ENCODE assay signal across 16 mouse cellular contexts in the genomic region with DNA sequence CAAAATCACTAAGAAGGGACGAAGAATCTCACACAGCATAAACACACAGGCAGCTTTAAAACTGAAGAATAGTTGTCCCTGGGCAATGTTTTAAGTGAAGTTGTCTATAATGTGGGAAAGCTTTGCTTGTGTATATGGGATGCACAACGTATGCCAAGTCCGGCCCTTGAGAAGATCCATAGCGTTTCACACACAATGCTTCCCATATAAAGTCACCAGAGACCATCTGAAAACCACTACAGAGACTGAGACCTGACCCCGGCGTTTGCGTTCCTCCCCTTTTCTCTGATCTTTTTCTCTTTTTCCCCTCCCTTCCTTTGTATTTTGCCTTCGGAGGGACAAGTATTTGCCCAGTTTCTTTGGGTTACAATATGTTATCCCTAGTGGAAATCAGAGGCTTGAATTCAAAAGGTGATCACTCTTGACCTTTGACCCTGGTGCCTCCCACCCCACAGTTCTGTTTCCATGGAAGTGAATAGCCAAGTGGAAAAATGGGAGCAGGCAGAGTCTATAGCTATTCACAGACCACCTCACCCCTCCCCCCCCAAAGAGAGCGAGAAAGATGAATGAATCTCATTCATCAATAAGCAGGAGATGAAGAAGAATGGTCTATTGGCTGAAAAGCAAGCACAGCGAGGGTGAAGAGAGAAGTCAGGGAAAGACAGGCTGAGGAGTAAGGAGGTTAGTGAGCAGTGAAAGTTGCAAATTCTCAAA. TPM values are rescaled to one million over a fixed set of nuclear protein-coding genes. Genes with fewer than 3 reads are reported as not detected.
DNase-seq lines count a peak whose midpoint lies in the region; ATAC-seq lines count a peak whose summit lies in the region.
"Had no signal": no experiment of that assay in that cellular context is flagged by ENCODE, and none has a peak within 500 bp of the region (broad histone marks: within the 10 kb centered on the region; RNA-seq: fewer than 3 reads in every experiment).

No protein-coding gene starts in this region.

- no peak overlapping the region for H3K9ac ChIP-seq in forebrain, embryonic 16.5 days (replicated peaks; ENCODE audit: low read depth, low read length)
- H3K9ac ChIP-seq in midbrain, embryonic 12.5 days (replicated peaks) = no peak overlapping the region
- H3K9ac ChIP-seq: embryonic facial prominence, embryonic 15.5 days had no signal

- H3K9me3 ChIP-seq in forebrain, embryonic 16.5 days (ENCODE audit: control insufficient read depth, low read length) = no peaks in the 10 kb centered on the region
- no peaks in the 10 kb centered on the region for H3K9me3 ChIP-seq in midbrain, embryonic 12.5 days
- H3K9me3 ChIP-seq: embryonic facial prominence, embryonic 15.5 days had no signal

- H3K27me3 ChIP-seq in forebrain, embryonic 16.5 days (replicated peaks; ENCODE audit: control insufficient read depth, insufficient read depth, low read length) = no peaks in the 10 kb centered on the region
- peaks cover 66% of the 10 kb centered on the region for H3K27me3 ChIP-seq in midbrain, embryonic 12.5 days
- H3K27me3 ChIP-seq: embryonic facial prominence, embryonic 15.5 days had no signal

- 0 out of 2 replicates have a peak overlapping the region, but pooled peaks have one; percentile 2 for H3K4me2 ChIP-seq in forebrain, embryonic 16.5 days (ENCODE audit: low read length)
- peak overlapping the region; percentile 30 for H3K4me2 ChIP-seq in midbrain, embryonic 12.5 days (replicated peaks)
- H3K4me2 ChIP-seq: embryonic facial prominence, embryonic 15.5 days; heart, embryonic 11.5 days had no signal

- peaks cover 34% of the 10 kb centered on the region for H3K4me1 ChIP-seq in forebrain, embryonic 16.5 days (replicated peaks; ENCODE audit: control insufficient read depth, insufficient read depth, low read length)
- peaks cover 49% of the 10 kb centered on the region for H3K4me1 ChIP-seq in midbrain, embryonic 12.5 days

- ATAC-seq in forebrain, embryonic 16.5 days = no peak
- ATAC-seq in midbrain, embryonic 12.5 days (ENCODE audit: low FRiP score, low read depth) = peak; percentile 86
- ATAC-seq: lung, postnatal 0 days had no signal

- 11% methylated on average over 10 of the region's 10 CpGs for WGBS in forebrain, embryonic 16.5 days
- WGBS in midbrain, embryonic 12.5 days = 5% methylated on average over 10 of the region's 10 CpGs

- H3K36me3 ChIP-seq in forebrain, embryonic 16.5 days (ENCODE audit: control insufficient read depth, insufficient read depth) = peaks cover 5% of the 10 kb centered on the region
- 0 out of 2 replicates have a peak, but pooled peaks cover 7% of the 10 kb centered on the region for H3K36me3 ChIP-seq in midbrain, embryonic 12.5 days

- H3K27ac ChIP-seq in forebrain, embryonic 16.5 days (ENCODE audit: low read length) = peak overlapping the region; percentile 75
- H3K27ac ChIP-seq in midbrain, embryonic 12.5 days (replicated peaks) = peak overlapping the region; percentile 60; the same call in 1 of the 2 replicates
- H3K27ac ChIP-seq: gastrocnemius, adult 2 months had no signal

- H3K4me3 ChIP-seq in forebrain, embryonic 16.5 days (replicated peaks; ENCODE audit: low read length) = no peak overlapping the region
- no peak overlapping the region for H3K4me3 ChIP-seq in midbrain, embryonic 12.5 days
- H3K4me3 ChIP-seq: embryonic facial prominence, embryonic 15.5 days; gastrocnemius, adult 2 months; myocyte had no signal

- peak; percentile 45 to 61 for DNase-seq in right cerebral cortex, postnatal 10 days (ENCODE audit: low spot score in 2 of 2)
- DNase-seq in right cerebral cortex, adult 18-20 months = no peak
- no peak for DNase-seq in retina, embryonic 14.5 days (ENCODE audit: low spot score)
- no peak for DNase-seq in kidney, adult 8-10 months
- no peak for DNase-seq in heart, adult 18-20 months
- no peak for DNase-seq in cerebellum, adult 8-10 months
- DNase-seq: gastrocnemius, adult 2 months; spleen, adult 18-20 months had no signal

RNA-seq across cellular contexts. Expression of gene Ptn, which starts 34.2 kb away (rescaled TPM):
- polyA plus RNA-seq in forebrain, embryonic 16.5 days (2015; fragmentation: Nextera tagmentation; extraction: Ambion mirVana) = 472 and 585 TPM in 2 replicates
- 317 and 363 TPM in 2 replicates for polyA plus RNA-seq in midbrain, embryonic 12.5 days (2016; fragmentation: Nextera tagmentation; extraction: Ambion mirVana)
- 1 to 10 TPM; 1.8 to 3.0 TPM for total RNA-seq in heart, adult 18-20 months (2021)
- total RNA-seq: liver, adult 2 months; MEL had no signal
- polyA plus RNA-seq: liver, adult 2 months had no signal

Comparison
In these comparisons a context has a peak if more than half of its experiments do, and no peak if none do; other contexts are left out.
1. DNase-seq: peak in right cerebral cortex, postnatal 10 days (2 of 2); none in right cerebral cortex, adult 18-20 months (single experiment), retina, embryonic 14.5 days (single experiment), kidney, adult 8-10 months (0 of 2), heart, adult 18-20 months (0 of 2) and cerebellum, adult 8-10 months (single experiment).